Mouse (Mus musculus) mature B cell (primary cell): Measurements from ENCODE around the gene Fndc5.

Source experiments
- in situ Hi-C: fragments of 300-500 bp; cut with MboI; formaldehyde crosslinking; loops from 2 replicates; pipeline ENCODE4 v1.14.3; 2019

Gene Fndc5

DNA sequence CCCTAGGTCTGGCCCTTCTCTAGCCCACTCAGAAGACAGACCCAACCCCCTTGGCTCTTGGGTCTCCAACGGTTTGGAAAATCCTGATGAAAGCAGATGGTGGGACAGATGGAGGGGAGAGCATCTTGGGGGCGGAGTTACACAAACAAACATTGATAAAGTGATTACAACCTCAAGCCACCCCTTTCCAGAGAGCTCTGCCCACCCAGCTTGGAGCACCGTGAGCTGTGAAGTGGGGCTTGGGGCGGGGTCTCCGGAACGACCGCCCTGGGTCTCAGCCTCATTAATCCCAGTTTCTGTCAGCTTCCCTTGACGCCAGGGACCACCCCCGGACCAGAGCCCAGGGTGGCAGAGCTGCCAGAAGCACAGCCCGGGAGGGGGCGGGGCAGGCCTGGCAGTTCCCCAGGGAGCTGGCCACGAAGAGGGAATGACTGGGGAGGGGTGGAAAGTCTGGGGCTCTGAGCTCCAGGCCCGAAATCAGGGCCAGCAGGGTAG is 12.1 kb upstream of the Fndc5 start:
- in situ Hi-C loops, result no loop called here

DNA sequence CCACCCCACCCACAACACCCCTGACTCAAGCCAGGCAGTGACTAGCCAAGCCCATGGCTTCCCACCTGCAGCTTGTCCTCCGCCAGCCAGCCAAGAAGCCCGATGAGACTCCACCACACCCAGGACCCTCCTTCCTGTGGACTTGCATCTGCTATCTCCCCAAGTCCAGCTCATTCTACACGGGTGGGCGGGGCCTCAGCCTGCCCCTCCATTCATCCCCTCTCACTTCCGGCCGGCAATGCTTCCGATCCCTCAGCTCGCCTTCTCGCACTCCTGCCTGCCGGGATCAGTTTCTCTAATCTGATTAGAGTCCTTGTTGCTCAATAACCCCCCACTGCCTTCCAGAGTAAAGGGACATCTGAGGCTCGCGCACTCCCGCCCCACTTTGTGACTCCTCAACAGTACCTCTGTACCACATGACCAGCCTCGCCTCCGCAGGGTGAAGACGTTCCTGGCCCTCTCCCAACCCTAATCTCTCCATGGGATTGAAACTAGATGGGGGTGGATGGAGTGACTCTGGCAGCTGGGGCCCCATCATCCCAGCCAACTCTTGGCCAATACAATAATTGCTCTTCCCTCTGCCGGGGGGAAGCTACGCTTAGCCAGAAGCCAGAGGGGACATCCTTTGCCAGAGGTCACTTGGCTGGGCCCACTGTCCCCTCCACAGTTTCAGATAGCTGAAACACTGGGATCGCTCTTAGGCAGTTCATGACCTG is 10.9 kb upstream of the Fndc5 start:
- in situ Hi-C loops, result no loop called here

- in situ Hi-C loops, result no loop called here
Observed at GRCm38 (mm10) chr4:129128582-129129338, 8.0 kb upstream of the Fndc5 start.

DNA sequence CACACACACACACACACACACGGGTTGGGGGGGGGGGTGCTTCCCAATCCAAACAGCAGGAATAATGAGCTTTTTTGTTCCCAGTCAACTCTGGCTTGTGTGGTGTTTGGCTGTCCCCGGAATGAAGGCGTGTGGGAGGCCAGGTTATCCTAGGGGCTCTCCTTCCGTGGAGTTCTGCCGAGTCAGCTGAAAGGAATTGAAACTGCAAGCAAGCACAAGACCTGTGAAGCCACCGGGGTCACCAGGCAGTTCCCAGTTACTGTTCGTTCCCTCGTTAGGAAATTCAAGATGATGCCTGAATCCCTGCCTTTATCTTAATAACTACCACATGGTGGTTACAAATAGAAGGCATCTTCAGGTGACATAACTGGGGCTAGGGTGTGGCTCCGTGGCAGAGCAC is 7.4 kb upstream of the Fndc5 start:
- in situ Hi-C loops, result no loop called here

DNA sequence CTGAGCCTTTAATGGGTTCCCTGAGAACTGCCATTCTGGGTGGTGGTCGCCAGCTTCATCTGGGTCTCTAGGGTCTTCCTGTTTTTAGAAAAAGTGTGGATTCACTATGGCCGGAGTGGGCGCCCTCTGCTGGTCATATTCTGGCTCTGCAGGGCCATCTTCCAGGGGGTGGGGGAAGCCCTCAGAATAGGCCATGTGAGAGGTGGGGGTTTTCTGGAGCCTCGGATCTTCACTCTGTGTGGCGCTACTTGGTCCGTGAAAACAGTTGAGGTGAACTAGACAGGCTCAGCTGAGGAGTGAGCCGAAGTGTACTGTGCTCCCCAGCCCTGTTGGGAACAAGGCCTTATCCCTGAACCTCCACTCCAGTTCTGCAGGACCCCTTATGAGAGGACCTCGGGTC is 6.7 kb upstream of the Fndc5 start:
- in situ Hi-C loops, result no loop called here

DNA sequence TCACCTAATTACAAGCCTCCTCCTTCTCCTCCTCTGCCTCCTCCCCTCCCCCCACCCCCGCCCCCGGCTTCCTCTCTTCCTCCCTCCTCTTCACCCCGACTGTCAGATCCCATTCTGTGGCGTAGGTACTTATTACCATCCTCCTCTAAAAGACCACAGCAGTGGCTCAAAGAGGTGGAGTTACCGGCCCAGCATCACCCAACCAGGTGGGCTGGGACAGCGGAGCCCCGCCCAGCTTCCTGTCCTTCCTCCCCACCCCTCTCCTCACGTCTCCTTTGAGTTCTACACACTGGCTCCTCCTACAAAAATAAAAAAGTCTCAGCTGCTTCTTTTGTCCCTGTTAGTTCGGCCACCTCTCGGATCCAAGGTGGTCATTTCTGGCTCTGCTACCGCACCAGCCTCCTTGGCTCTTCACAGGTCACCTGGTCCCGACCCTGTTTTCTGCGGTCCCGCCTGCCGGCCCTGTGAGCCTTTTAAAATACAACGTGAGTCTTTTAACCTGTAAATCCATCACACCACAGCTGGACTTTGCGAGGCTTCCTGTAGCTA is 6.0 kb upstream of the Fndc5 start:
- in situ Hi-C loops, result no loop called here

GRCm38 (mm10) chr4:129134799-129135585 is 1.8 kb upstream of the Fndc5 start:
- in situ Hi-C loops, result no loop called here

DNA sequence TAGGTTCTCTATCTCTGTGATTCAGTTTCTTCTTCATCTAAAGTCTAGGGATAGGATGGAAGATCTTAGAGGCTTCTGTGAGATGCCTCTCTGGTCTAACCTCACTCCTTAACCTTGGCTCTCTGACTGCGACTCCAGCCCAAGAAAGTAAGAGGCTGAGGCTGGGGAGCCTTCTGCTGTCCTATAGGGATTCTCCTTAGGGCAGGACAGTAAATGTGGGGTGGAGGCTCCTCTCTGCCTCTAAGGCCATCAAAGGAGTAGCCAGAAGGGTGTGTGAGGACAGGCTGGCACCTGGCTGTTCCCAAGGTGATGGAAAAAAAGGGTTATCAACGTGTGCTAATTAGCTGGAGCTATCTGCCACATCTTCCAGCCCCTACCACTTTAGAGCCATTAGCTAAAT is 1.2 kb upstream of the Fndc5 start:
- in situ Hi-C loops, result no loop called here

GRCm38 (mm10) chr4:129136189-129136578 is 615 bp upstream of the Fndc5 start:
- in situ Hi-C loops, result no loop called here

GRCm38 (mm10) chr4:129137392-129138321 is 858 bp downstream of the Fndc5 start:
- in situ Hi-C loops, result no loop called here

GRCm38 (mm10) chr4:129139642-129140041 is 2.8 kb downstream of the Fndc5 start:
- in situ Hi-C loops, result no loop called here

DNA sequence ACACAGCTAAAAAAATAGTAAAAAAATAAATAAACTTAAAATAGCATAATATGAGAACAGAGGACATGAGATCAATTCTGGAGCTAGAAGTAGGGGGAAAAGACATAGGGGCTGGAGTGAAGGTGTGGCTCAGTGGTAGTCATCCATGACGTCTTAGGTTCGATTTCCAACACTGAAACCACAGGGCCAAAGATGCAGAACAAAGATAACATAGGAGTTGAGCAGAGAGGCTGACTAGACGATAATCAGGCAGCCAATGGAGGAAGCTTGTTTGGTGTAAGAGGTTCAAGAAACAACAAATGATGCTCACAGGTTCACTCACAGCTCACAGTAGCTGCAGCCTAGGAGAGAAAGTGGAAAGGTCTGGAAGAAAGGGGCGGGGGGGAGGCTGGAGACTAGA is 4.0 kb downstream of the Fndc5 start:
- in situ Hi-C loops, result no loop called here

GRCm38 (mm10) chr4:129141560-129142438 is 5.0 kb downstream of the Fndc5 start:
- in situ Hi-C loops, result no loop called here

DNA sequence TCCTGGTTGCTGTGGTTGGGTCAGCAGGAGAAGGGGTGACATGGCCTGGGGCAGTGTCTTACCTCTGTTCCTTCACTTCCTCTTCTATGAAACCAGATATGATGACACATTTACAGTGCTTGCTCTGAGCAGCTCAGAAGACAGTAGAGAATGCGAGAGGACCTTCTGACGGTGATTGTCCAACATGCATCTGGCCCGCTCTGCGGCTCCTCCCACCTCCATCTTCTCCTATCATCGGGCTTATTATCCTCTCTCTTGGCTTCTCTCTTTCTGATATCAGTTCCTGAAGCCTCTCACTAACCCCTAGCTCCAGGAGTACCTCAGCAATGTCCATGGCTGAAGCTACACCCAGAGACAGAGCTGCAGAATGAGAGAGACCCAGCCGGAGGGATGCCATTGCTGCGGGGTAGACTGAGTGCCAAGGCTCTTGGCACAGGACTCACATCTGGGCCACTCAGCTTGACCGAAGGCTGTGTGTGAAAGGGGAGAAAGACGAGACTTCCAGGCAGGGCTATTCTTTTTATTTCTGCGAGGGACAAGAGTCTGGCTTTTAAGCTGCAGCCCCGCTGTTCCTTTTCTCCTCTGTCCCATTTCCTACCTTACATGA is 5.7 kb downstream of the Fndc5 start:
- in situ Hi-C loops, result no loop called here

DNA sequence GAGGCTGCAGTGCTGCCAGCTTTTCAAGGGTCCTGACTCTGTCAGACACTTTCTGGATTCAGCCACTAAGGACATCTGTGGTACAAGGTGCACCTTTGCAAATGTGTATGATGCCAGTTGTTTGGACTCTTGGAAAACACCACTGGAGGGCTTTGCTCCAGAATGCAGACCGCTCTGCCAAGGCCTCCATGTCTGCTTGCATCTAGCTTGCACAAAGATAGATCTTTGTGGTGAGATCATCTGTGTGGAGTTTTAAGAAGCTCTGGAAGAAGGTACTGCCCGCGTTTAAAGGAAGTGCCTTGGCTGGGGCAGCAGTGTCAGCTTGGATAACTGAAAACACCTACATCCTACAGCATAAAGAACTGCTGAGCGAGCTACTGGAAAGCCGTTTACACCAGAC is 6.7 kb downstream of the Fndc5 start:
- in situ Hi-C loops, result no loop called here

DNA sequence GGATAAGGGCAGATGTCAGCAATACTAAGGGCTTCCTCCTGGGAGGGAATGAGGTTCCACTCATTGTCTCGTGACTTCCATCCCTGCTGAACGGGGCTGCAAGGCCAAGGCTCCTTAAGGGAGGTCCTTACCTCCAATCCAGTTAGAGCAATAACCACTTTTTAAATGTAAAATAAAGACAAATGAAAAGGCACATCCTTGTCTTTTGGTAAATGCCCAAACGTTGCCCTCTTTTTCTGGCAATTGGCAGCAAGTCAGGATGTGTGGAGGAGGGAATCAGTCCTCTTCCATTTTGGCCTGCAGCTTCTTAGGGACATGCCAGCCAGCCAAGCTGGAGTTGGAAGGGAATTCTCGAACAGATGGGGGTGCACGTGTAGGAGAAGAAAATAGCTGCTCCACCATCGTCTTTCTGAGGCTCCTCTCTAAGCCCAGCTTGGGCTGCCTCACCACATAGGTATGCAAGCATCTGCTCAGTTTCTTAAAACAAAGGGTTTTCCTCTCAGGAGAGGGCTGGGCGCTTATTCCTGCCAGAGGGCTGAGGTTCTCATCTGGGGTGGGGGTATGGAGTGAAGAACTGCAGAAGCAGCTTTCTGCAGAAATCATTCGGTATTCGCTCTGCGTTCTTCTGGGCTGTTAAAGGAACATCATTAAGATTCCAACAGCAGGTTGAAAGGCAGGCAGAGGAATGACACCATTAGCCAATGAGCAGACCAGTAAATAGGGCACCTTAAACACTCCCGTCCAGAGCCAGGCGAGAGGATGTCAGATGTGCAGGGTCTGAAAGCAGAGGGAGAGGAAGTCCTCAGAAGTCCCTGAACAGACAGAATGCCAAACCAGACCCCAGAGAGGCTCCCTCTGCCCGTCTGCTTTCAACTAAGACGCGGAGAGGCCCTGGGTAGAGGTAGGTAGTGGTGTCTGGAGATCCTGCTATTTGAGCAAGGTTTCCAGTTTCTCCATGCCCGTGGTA is 7.9 kb downstream of the Fndc5 start:
- in situ Hi-C loops, result no loop called here

GRCm38 (mm10) chr4:129145411-129145810 is 8.6 kb downstream of the Fndc5 start:
- in situ Hi-C loops, result no loop called here

GRCm38 (mm10) chr4:129145943-129146342 is 9.1 kb downstream of the Fndc5 start:
- in situ Hi-C loops, result no loop called here

DNA sequence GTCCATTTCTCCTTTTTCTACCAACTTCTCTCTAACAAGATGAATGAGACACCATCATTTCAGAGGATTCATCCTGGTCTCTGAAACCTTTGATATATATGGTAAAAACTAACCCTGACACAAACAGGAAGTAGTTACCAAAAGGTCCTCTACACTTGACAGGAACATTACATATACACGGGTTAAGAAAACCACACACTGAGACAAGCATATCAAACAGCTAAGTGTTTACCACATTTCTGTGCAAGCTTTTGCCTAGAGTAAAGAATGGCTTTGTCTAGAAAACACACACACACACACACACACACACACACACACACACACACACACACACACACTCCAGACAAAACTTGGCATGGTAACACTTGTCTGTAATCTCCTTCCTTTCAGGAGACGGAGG is 9.6 kb downstream of the Fndc5 start:
- in situ Hi-C loops, result no loop called here
